Mouse (Mus musculus) thymus, postnatal 10 days (tissue): ENCODE measurements around the gene Clock.

ENCODE experiments used
- DNase-seq, 2 experiments: peaks; one replicate each; pipeline ENCODE4 v3.0.0; 2021; ENCODE audit warnings: low spot score in 2 of 2

The Clock gene

GRCm38 (mm10) chr5:76304452-76305341, at the start of gene Clock:
Gene Clock, minus strand, starts transcription at chr5:76304792.
- DNase-seq = peak; percentile 70 to 77

GRCm38 (mm10) chr5:76351953-76352611, 47.5 kb upstream of the Clock start:
- DNase-seq = no peak

DNA sequence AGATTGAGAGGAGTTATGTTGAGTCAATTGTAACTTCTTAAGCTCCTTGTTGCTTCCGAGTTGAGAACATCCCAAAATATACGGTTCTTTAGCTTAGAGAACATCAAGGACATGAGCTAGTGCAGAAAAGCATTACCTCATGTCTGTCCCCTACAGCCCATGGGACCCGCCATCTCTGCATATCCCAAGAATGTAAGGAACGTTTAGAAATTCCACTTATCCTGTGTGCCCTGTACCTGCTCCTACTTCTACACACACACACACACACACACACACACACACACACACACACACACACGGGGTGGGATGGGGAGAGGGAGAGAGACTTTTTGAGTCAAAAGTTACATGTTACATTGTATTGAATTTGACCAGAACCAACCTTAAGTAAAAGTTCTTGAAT, 46.9 kb upstream of the Clock start:
- DNase-seq = no peak

DNA sequence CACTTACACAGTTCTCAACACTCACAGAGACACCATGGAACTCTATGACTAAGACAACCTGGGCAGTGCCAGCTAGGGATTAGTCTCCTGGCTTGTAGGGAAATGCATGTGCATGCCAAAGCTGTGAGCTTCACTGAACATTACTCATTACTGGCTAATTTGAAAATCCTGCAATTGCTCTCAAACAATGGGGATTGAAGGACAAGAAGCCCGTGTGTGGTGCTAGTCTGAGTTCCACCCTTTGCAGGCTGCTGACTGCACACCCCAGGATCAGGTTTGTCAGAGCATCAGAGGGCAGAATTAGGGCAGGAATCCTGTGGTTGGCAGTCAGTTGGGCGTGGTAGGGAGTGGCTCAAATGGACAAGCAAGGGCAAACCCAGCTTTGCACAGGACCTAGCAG, 41.5 kb upstream of the Clock start:
- no peak for DNase-seq

DNA sequence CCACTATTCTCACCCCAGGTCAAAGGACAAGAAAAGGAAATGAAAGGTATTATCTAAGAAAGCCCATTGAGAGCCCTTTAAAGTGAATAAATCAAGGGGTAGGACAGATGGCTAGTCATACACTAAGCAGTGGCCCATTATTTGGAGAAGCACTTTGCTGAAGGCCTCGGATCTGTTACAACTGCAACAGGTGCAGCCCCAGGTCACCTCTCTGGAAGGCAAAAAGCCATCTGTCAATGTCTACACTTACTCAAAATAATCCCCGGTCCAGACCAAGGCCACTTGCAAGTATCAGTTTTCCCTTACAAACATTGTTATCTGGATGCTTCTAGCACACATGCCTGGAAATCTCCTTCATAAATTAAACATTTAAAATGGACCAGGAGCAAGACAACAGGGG, 36.3 kb upstream of the Clock start:
- no peak for DNase-seq

DNA sequence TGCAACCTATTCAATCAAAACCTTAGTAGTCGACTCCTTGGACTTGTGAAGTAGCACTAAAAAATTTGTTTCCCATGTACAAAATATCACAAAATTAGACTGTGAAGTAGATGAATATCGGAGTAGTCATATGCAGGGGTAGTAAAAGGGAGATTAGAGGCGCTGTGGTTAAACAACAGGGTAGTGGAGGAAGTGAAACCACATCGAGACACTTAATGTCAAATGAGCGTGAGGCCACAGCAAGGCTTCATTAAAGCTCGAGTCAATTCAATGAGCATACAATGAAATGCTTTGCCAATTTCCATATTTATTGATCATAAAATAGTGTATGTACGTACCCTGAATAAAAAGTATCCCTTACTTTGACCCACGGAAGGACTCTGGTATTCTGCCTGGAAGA, 32.5 kb upstream of the Clock start:
- DNase-seq = no peak

GRCm38 (mm10) chr5:76333833-76334232, 29.2 kb upstream of the Clock start:
- DNase-seq = no peak

DNA sequence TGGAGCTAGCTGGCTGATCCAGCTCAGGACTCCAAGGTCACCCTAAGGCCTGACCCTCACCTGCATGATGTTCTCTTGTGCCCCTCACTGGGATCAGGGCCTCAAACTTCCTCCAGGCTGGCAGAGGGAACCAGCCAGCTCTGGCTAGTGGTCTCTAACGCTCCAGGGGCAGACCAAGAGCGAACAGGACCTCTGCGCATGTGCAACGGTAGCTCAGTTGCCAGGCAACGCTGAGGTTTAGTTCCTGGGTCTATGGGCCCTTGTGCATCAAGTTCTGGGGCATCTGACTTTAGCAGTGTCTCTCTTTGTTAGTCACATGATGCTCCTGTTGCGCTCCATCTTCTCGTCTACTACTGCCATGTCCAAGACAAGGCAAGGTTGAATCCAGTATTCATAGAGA, 26.4 kb upstream of the Clock start, which contains the start of gene Pdcl2:
Pdcl2 (minus strand) TSS at position 204 of the 400 bp plus-strand sequence.
- DNase-seq = no peak

GRCm38 (mm10) chr5:76327296-76327695, 22.7 kb upstream of the Clock start:
- DNase-seq = no peak

DNA sequence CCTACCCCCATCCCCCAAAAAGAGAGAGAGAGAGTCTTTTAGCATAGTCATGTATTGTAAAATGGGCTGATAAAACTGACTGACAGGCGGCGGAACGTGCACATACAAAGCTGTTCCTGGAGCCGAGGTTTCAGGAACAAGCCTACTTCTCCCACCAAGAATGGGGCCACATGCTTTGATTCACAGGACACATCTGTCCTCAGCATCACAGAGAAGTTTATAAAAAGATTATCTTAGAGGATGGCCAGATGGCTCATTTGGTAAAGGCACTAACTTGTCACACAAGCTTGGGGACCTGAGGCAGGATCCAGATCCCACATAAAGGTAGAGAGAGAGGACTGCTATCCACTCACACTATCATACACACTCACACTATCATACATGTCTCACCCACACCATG, 20.5 kb upstream of the Clock start:
- DNase-seq = no peak

DNA sequence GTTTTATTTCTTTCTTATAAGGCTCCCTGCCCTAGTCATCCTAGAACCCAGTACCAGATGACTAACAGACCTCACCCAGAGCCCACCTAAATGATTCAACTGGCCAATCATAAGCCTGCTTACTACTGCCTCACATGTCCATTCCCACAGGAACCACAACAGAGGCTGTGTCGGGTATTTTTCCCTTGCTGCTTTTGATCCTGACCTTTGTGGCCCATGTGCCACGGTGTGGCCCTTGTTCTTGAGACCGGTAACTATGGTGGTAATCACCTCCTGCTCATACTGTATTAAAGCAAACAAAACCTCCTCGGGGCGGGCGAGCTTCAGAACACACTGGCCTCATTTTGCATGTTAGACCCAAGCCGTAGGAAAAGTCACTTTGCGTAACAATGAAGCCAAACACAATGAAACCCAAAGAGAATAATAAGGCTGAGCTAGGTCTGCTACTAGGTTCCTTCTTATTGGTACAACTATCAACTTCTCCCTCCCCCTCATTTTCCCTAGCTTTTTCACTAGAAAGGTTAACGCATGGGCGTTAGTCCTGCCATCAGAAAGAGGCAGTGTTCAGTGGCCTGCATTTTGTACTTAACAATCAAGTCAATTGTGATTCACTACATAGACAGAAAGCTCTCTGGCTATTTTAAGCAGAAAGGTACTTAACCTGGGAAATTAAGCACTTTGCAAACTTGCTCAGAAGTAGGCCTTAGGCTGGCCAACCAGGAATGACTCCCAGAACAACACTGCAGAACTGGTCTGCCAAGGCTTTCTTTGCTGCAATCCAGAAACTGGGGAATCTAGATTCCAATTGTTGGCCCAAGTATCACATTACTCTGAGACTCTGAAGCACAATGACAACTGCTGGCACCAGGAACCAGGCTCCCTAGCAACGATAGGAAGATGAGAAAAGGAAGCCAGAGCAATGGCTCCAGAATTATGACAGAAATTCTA, 16.9 kb upstream of the Clock start:
- no peak for DNase-seq

DNA sequence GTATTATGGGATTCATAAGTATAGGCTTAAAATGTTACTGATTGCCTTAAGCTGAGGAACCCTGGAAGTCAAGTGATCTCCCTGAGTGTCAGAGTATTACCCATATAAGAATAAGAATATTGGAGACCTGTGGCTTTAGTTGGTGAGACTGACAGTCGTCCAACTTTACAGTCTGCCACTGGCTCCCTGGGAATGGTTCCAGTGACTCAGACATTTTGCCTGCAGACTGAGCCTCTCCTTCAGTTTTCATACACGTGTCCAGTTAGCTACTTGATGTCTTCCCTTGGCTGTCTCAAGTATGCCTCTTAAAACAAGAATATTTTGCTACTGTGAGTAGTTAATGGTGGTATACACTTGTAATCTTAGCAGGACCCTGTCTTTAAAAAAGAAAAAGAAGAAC, 3.6 kb upstream of the Clock start:
- no peak for DNase-seq

GRCm38 (mm10) chr5:76306261-76306660, 1.7 kb upstream of the Clock start:
- DNase-seq = no peak

GRCm38 (mm10) chr5:76305616-76306015, 1.0 kb upstream of the Clock start:
- DNase-seq = no peak

DNA sequence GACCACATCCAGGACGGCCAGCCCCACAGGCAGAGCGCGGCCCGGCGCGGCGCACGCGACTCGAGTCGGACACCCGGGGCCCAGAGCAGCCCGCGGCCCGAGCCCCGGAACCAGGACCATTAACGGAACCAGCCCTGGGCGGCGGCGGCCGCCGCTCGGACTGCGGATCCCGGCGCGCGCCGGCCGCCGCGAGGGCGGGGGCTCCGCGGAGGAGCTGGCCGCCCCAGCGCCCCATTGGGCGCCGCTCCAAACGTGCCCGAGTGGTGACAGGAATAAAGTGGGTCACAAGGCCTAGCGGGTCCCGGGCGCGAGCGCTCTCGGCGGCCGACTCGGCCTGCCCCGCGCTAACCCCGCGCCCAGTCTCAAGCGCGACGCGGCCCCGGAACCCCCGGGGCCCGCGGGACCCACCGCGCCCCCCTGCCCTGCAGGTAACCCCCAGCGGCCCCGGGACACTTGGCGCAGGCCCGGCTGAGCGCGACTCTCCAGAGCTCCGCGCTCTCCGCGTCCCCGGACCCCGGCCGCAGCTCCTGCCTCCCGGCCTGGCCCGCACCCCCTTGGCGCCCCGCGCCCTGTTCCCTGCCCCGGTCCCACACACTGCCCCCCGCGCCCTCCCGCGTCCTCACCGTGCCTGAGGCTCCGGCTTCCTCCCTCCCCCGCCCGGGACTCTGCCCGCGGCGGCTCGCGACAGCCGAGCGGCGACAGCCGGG, 694 bp downstream of the Clock start:
- DNase-seq = peak; percentile 30 to 39

- DNase-seq = no peak
These were observed 1.2 kb downstream of the Clock start for GRCm38 (mm10) chr5:76303379-76303744.

DNA sequence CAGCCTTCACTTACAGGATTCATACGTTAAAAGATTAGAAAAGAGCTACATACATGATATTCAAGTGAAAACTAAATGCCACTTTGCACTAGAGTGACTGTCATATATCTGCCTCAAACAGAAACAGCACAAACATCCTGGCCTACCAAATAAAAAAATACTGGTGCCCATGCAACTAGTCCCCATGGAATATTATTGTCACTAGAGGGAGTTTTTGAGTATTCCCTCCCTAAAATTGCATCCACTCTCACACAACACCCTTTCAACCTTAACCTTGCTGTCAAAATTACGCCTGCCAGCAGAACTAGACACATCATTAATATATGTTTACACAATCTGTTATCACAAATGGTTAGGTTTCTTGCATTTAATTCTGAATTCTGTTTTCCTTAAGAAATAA, 2.6 kb downstream of the Clock start:
- DNase-seq = no peak

DNA sequence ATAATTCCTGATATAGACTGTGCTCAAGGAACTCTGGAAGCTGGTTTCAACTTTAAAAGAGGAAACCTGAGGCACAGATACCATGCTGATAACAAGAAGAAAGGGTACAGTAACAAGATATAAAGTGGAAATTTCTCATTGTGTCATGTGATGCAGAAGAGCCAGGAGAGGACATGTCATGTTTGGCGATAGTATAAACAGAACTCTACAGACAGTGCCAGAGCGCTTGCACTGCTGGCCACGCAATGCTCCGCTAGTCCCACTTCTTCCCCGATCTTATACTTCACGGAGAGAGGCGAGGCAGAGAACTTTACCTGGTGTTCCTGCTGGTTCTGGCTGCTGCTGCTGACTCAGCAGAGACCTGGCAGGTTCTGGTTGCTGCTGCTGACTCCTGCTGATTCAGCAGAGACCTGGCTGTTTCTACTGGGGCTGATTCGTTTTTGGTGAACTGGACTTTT, 15.3 kb downstream of the Clock start:
- DNase-seq = no peak

- DNase-seq = no peak
These were observed 16.3 kb downstream of the Clock start for GRCm38 (mm10) chr5:76288256-76288655.

GRCm38 (mm10) chr5:76287062-76287461, 17.5 kb downstream of the Clock start:
- no peak for DNase-seq

DNA sequence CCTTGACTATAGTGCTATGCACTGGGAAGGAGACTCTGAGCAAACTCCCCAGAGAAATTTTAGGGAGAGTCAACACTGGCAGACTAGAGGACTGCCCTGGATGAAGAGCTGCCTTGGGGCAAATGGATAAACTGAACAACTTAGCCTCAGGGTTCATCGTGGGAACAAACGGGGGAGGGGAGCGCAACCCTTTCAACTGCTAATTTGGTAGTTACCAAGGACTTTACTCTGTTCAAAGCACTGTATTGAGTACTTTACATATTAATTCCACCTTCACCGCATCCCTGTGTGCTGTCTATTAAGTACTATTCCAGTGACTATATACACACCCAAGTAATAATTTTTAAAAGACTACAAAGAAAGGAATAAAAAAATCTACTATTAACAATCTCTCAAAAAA, 18.9 kb downstream of the Clock start:
- DNase-seq = no peak
